Mouse (Mus musculus) lung, adult 2 months (tissue): ENCODE measurements around the gene Zfp641. TPM values are rescaled to one million over a fixed set of nuclear protein-coding genes. Genes with fewer than 3 reads are reported as not detected.

Experiments
- DNase-seq: peaks from one replicate; pipeline ENCODE4 v3.0.0; 2022
- H3K4me1 ChIP-seq: fragments of 200-500 bp; 2 replicates; pipeline ENCODE4 v1.6.1; 2011; ENCODE audit warnings: low read length; ENCODE audit not compliant: control insufficient read depth, insufficient read depth
- H3K4me3 ChIP-seq: fragments of 200-500 bp; replicated peaks from 2 replicates; pipeline ENCODE3; 2011; ENCODE audit warnings: low read depth, mild to moderate bottlenecking, control low read depth, low read length; ENCODE audit errors: extremely low read depth
- CTCF ChIP-seq: fragments of 200-500 bp; IDR thresholded peaks from 2 replicates; pipeline ENCODE4 v1.5.1; 2011; ENCODE audit warnings: mild to moderate bottlenecking, low read length, control low read depth; ENCODE audit not compliant: insufficient read depth
- POLR2A ChIP-seq: fragments of 200-500 bp; IDR thresholded peaks from 2 replicates; pipeline ENCODE4 v1.6.1; 2011; ENCODE audit warnings: low read depth, mild to moderate bottlenecking, control low read depth, low read length, borderline replicate concordance; ENCODE audit errors: extremely low read depth
- WGBS: fragments of 180-500 bp; shearing (Covaris S2); methylation state at CpG from one replicate; pipeline ENCODE4 v1.1.7; 2018; 5-methylcytosine and 5-hydroxymethylcytosine counted together
- polyA plus RNA-seq: library from polyadenylated mRNA; depleted of rRNA; stranded (reverse); fragments of >200 nt; gene quantifications from 2 replicates; pipeline ENCODE4 v1.2.3, GENCODE M21; 2012; rRNA removed

Gene Zfp641
- polyA plus RNA-seq, result 7.7 and 9.6 TPM in 2 replicates

GRCm38 (mm10) chr15:98295628-98296551 is at the start of gene Zfp641:
Gene Zfp641 (minus strand): TSS chr15:98296161.
- TF ChIP-seq POLR2A, result no peak
- no peak for TF ChIP-seq CTCF
- H3K4me1 ChIP-seq, result peaks cover 9% of the 10 kb centered on the region; the same call in 1 of the 2 replicates
- DNase-seq, result peak; percentile 35
- WGBS, result 2% methylated on average over 60 of the region's 60 CpGs
- H3K4me3 ChIP-seq, result peak within 1 kb of the TSS; percentile 78

- Histone ChIP-seq H3K4me3 (no peak within 1 kb of the TSS), H3K4me1 (no peaks in the 10 kb centered on the region)
- TF ChIP-seq POLR2A (no peak), CTCF (no peak)
- DNase-seq, result no peak
- 72% methylated on average over 8 of the region's 8 CpGs for WGBS
Observed at GRCm38 (mm10) chr15:98340887-98341286, 44.9 kb upstream of the Zfp641 start, which contains the start of gene Olfr284. Gene Olfr284 (minus strand): TSS chr15:98340987.

- DNase-seq, result no peak
- WGBS, result 84% methylated on average over 5 of the region's 5 CpGs
- no peaks in the 10 kb centered on the region for H3K4me1 ChIP-seq
- no peak within 1 kb of the TSS for H3K4me3 ChIP-seq
- no peak for TF ChIP-seq POLR2A
- TF ChIP-seq CTCF, result no peak
Observed at GRCm38 (mm10) chr15:98317177-98317724, 21.3 kb upstream of the Zfp641 start, which contains the start of gene Olfr285. Gene Olfr285 (minus strand): TSS chr15:98317353.

- TF ChIP-seq CTCF (peak; percentile 17; the same call in 1 of the 2 replicates), POLR2A (no peak)
- no peak overlapping the region for H3K4me3 ChIP-seq
- H3K4me1 ChIP-seq, result no peaks in the 10 kb centered on the region
- no peak for DNase-seq
- WGBS, result 34% methylated on average over 6 of the region's 6 CpGs
Observed at GRCm38 (mm10) chr15:98315703-98316102, 19.7 kb upstream of the Zfp641 start.

- 67% methylated on average over 8 of the region's 8 CpGs for WGBS
- TF ChIP-seq POLR2A, result no peak
- no peak for TF ChIP-seq CTCF
- DNase-seq, result no peak
- H3K4me1 ChIP-seq, result peaks cover 9% of the 10 kb centered on the region; the same call in 1 of the 2 replicates
- H3K4me3 ChIP-seq, result no peak overlapping the region
Observed at GRCm38 (mm10) chr15:98293651-98294050, 2.3 kb downstream of the Zfp641 start.

GRCm38 (mm10) chr15:98288566-98288965 is 7.4 kb downstream of the Zfp641 start:
- TF ChIP-seq CTCF (no peak), POLR2A (no peak)
- no peak for DNase-seq
- Histone ChIP-seq H3K4me3 (no peak overlapping the region), H3K4me1 (peaks cover 1% of the 10 kb centered on the region; the same call in 1 of the 2 replicates)
- WGBS, result 74% methylated on average over 12 of the region's 12 CpGs

GRCm38 (mm10) chr15:98286418-98286817 is 9.5 kb downstream of the Zfp641 start:
- no peak overlapping the region for H3K4me3 ChIP-seq
- no peak for DNase-seq
- TF ChIP-seq POLR2A (no peak), CTCF (no peak)
- 70% methylated on average over 7 of the region's 7 CpGs for WGBS
- no peaks in the 10 kb centered on the region for H3K4me1 ChIP-seq

GRCm38 (mm10) chr15:98257776-98258175 is 38.2 kb downstream of the Zfp641 start:
- TF ChIP-seq CTCF (no peak), POLR2A (no peak)
- 85% methylated on average over 7 of the region's 7 CpGs for WGBS
- DNase-seq, result no peak
- H3K4me3 ChIP-seq, result no peak overlapping the region
- no peaks in the 10 kb centered on the region for H3K4me1 ChIP-seq

GRCm38 (mm10) chr15:98257193-98257592 is 38.8 kb downstream of the Zfp641 start, which contains the start of gene H1fnt:
Gene H1fnt (minus strand): TSS chr15:98257293.
- WGBS, result 82% methylated on average over 8 of the region's 8 CpGs

More at GRCm38 (mm10) chr15:98257193-98257592, 38.8 kb downstream of the Zfp641 start, which contains the start of gene H1fnt:
- H3K4me1 ChIP-seq, result no peaks in the 10 kb centered on the region
- H3K4me3 ChIP-seq, result no peak within 1 kb of the TSS
- no peak for TF ChIP-seq CTCF
- no peak for TF ChIP-seq POLR2A
- DNase-seq, result no peak
